Mouse (Mus musculus) myocyte (in vitro differentiated cells): Measurements from ENCODE around the gene Rnf19b. TPM values are rescaled to one million over a fixed set of nuclear protein-coding genes. Genes with fewer than 3 reads are reported as not detected.

Experiments used
- H3K27me3 ChIP-seq: one replicate; pipeline ENCODE4 v1.6.1; 2011; ENCODE audit not compliant: control insufficient read depth, insufficient read depth, insufficient read length
- H3K36me3 ChIP-seq: one replicate; pipeline ENCODE4 v1.6.1; 2011; ENCODE audit not compliant: control insufficient read depth, insufficient read depth
- H3K4me2 ChIP-seq: one replicate; pipeline ENCODE4 v1.6.1; 2011; ENCODE audit warnings: low read depth, control low read depth
- H3K4me3 ChIP-seq: one replicate; pipeline ENCODE4 v1.5.1; 2011; ENCODE audit warnings: mild to moderate bottlenecking, control low read depth, moderate library complexity
- H3K79me2 ChIP-seq: one replicate; pipeline ENCODE4 v1.6.1; 2011; ENCODE audit not compliant: control insufficient read depth, insufficient read depth
- H3ac ChIP-seq: one replicate; pipeline ENCODE4 v1.6.1; 2011; ENCODE audit not compliant: control insufficient read depth, insufficient read length
- CEBPB ChIP-seq: IDR thresholded peaks from 2 replicates; pipeline ENCODE4 v1.6.1; 2011; ENCODE audit warnings: mild to moderate bottlenecking, moderate library complexity; ENCODE audit not compliant: poor library complexity, insufficient read depth, severe bottlenecking
- E2F4 ChIP-seq: IDR thresholded peaks from one replicate; pipeline ENCODE4 v1.6.1; 2011; ENCODE audit warnings: mild to moderate bottlenecking, control low read depth, moderate library complexity; ENCODE audit not compliant: insufficient read depth
- MAX ChIP-seq: IDR thresholded peaks from one replicate; pipeline ENCODE4 v1.6.1; 2011; ENCODE audit warnings: low read depth, mild to moderate bottlenecking, control low read depth
- MYOD1 ChIP-seq, 3 experiments: IDR thresholded peaks; one replicate each; pipeline ENCODE4 v1.6.1; 2011; ENCODE audit warnings: control low read depth in 2 of 3, low read depth in 2 of 3, mild to moderate bottlenecking in 2 of 3, moderate library complexity in 1 of 3; ENCODE audit not compliant: insufficient read length in 2 of 3, control insufficient read depth in 1 of 3
- MYOG ChIP-seq, 3 experiments: IDR thresholded peaks; one replicate each; pipeline ENCODE4 v1.6.1; 2011; ENCODE audit warnings: control low read depth in 2 of 3, low read depth in 2 of 3, mild to moderate bottlenecking in 2 of 3; ENCODE audit not compliant: insufficient read length in 2 of 3, control insufficient read depth in 1 of 3, insufficient read depth in 1 of 3
- POLR2A ChIP-seq: IDR thresholded peaks from one replicate; pipeline ENCODE4 v1.6.1; 2011; ENCODE audit warnings: low read depth, mild to moderate bottlenecking, control low read depth, moderate library complexity; ENCODE audit not compliant: insufficient read length
- POLR2AphosphoS2 ChIP-seq: IDR thresholded peaks from one replicate; pipeline ENCODE4 v1.6.1; 2011; ENCODE audit warnings: low read depth, control low read depth; ENCODE audit not compliant: insufficient read length
- REST ChIP-seq: IDR thresholded peaks from one replicate; pipeline ENCODE4 v1.6.1; 2011; ENCODE audit warnings: mild to moderate bottlenecking, control low read depth, moderate library complexity; ENCODE audit not compliant: insufficient read depth, insufficient read length
- SRF ChIP-seq: IDR thresholded peaks from one replicate; pipeline ENCODE4 v1.6.1; 2011; ENCODE audit warnings: low read depth; ENCODE audit not compliant: control insufficient read depth, insufficient read length
- TCF12 ChIP-seq: IDR thresholded peaks from one replicate; pipeline ENCODE4 v1.6.1; 2011; ENCODE audit warnings: mild to moderate bottlenecking, control low read depth; ENCODE audit not compliant: poor library complexity, insufficient read depth, severe bottlenecking
- TCF3 ChIP-seq: IDR thresholded peaks from one replicate; pipeline ENCODE4 v1.6.1; 2011; ENCODE audit warnings: low read depth, control low read depth; ENCODE audit not compliant: insufficient read length
- USF1 ChIP-seq: IDR thresholded peaks from one replicate; pipeline ENCODE4 v1.6.1; 2011; ENCODE audit warnings: low read depth, mild to moderate bottlenecking, control low read depth, moderate library complexity
- polyA plus RNA-seq: library from polyadenylated mRNA; unstranded; fragments of >200 nt; fragmentation: generic; extraction: Trizol; gene quantifications from one replicate; pipeline ENCODE4 v1.2.1, GENCODE M21; 2012; ENCODE audit warnings: missing spikeins

The Rnf19b gene
- 49.3 TPM for polyA plus RNA-seq

- TF ChIP-seq MAX (no peak), SRF (no peak), MYOG (IDR thresholded peaks at IDR 0.05; ENCODE audit: control insufficient read depth in 1 of 3, insufficient read depth in 1 of 3, insufficient read length in 2 of 3, low read depth in 2 of 3) (peak in 2 of 3 experiments; percentile 10 to 25), MYOD1 (IDR thresholded peaks at IDR 0.05; ENCODE audit: control insufficient read depth in 1 of 3, insufficient read length in 2 of 3, low read depth in 2 of 3) (peak in 1 of 3 experiments; percentile 51)
- peak within 1 kb of the TSS; percentile 69 for H3ac ChIP-seq
- H3K4me3 ChIP-seq: peak within 1 kb of the TSS; percentile 69
- peaks cover 6% of the 10 kb centered on the region for H3K36me3 ChIP-seq
- peaks cover 48% of the 10 kb centered on the region for H3K79me2 ChIP-seq
- H3K27me3 ChIP-seq: no peaks in the 10 kb centered on the region
- peak within 1 kb of the TSS; percentile 98 for H3K4me2 ChIP-seq
These were observed at the start of gene Rnf19b for GRCm38 (mm10) chr4:129058207-129059092. Rnf19b (plus strand) TSS chr4:129058271.

DNA sequence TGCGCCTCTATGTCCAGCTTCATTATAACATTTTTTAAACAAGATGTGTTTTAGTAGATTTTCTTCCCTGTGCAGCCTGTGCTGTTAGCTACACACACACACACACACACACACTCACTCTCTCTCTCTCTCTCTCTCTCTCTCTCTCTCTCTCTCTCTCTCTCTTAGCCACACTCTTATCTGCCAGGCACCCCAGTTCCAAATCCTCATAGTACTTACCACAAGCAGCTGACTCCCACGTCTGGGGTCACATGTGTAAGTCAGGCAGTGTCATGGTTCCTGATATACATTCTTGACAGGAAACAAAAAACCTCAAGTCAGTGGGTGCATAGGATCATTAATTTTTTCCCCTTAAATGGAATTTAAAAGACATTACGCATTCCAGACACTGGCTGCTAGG is 49.4 kb upstream of the Rnf19b start:
- peak; percentile 65 for TF ChIP-seq USF1
- TF ChIP-seq MYOG (IDR thresholded peaks at IDR 0.05; ENCODE audit: control insufficient read depth in 1 of 3, insufficient read depth in 1 of 3, insufficient read length in 2 of 3, low read depth in 2 of 3): peak in 2 of 3 experiments; percentile 40 to 49
- TF ChIP-seq TCF3: peak; percentile 6
- TF ChIP-seq REST: no peak
- no peak for TF ChIP-seq POLR2A
- TF ChIP-seq TCF12: no peak
- no peak for TF ChIP-seq E2F4
- no peak for TF ChIP-seq CEBPB
- TF ChIP-seq MYOD1 (IDR thresholded peaks at IDR 0.05; ENCODE audit: control insufficient read depth in 1 of 3, insufficient read length in 2 of 3, low read depth in 2 of 3): peak in 2 of 3 experiments; percentile 64 to 65
- no peak for TF ChIP-seq POLR2AphosphoS2
- TF ChIP-seq MAX: no peak
- TF ChIP-seq SRF: no peak
- no peak overlapping the region for H3ac ChIP-seq
- H3K4me2 ChIP-seq: peak overlapping the region; percentile 15
- H3K27me3 ChIP-seq: no peaks in the 10 kb centered on the region
- no peak overlapping the region for H3K4me3 ChIP-seq
- peaks cover 9% of the 10 kb centered on the region for H3K36me3 ChIP-seq
- H3K79me2 ChIP-seq: no peaks in the 10 kb centered on the region

DNA sequence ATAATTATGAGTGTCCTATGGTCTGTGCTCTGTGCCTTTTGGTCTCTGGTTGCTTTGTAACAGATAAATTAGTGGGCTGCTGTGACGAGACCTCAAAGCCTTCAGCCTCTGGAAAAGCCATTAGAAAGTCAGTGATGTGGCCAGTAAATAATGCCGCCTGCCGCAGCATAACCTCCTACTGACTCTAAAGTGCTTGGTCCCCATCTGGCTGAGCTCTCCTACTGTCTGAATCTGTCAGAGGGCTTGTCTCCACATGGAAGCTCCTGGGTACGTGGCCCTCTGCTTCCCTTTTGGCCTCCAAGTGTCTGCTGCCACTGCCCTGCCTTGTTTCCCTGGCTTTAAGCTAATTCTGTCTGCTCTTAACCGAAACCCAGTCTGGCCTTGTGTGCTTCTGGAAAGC is 48.5 kb upstream of the Rnf19b start:
- no peaks in the 10 kb centered on the region for H3K79me2 ChIP-seq
- no peaks in the 10 kb centered on the region for H3K27me3 ChIP-seq
- peak overlapping the region; percentile 22 for H3K4me2 ChIP-seq
- H3ac ChIP-seq: no peak overlapping the region
- no peak overlapping the region for H3K4me3 ChIP-seq
- H3K36me3 ChIP-seq: peaks cover 7% of the 10 kb centered on the region
- no peak for TF ChIP-seq TCF3
- TF ChIP-seq MAX: no peak
- no peak for TF ChIP-seq REST
- TF ChIP-seq MYOG (IDR thresholded peaks at IDR 0.05; ENCODE audit: control insufficient read depth in 1 of 3, insufficient read depth in 1 of 3, insufficient read length in 2 of 3, low read depth in 2 of 3): no peak
- TF ChIP-seq SRF: no peak
- TF ChIP-seq E2F4: no peak
- TF ChIP-seq POLR2AphosphoS2: no peak
- TF ChIP-seq POLR2A: no peak
- TF ChIP-seq USF1: no peak
- no peak for TF ChIP-seq CEBPB
- no peak for TF ChIP-seq TCF12

DNA sequence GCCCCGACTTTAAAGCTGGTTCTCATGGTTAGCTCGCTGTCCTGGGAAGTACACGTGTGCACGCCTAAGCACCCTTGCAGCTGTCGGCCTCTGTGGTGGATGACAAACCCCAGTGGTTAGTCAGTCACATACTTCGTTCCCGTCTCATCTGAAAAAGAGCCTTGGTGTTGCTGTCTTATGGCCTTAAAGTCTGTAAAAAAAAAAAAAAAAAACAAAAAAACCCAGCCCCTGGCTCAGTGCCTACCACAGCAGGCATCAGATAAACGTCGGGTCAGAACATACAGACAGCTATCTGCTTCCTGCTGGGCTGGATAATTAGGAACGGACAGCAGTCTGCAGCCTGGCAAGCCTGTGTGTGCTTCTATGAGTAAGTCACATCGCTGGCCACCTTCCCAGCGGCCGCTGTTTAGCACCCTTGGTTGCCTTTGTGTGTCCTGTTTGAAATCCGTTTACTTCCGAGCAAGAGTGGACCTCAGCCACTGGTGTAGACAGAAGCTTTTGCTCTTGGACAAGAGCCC is 46.4 kb upstream of the Rnf19b start:
- H3K36me3 ChIP-seq: no peaks in the 10 kb centered on the region
- no peaks in the 10 kb centered on the region for H3K79me2 ChIP-seq
- peak overlapping the region; percentile 71 for H3K4me2 ChIP-seq
- H3K27me3 ChIP-seq: no peaks in the 10 kb centered on the region
- H3ac ChIP-seq: no peak overlapping the region
- no peak overlapping the region for H3K4me3 ChIP-seq
- TF ChIP-seq MYOD1 (IDR thresholded peaks at IDR 0.05; ENCODE audit: control insufficient read depth in 1 of 3, insufficient read length in 2 of 3, low read depth in 2 of 3) (peak; percentile 90 to 98 (median 97)), MYOG (IDR thresholded peaks at IDR 0.05; ENCODE audit: control insufficient read depth in 1 of 3, insufficient read depth in 1 of 3, insufficient read length in 2 of 3, low read depth in 2 of 3) (peak; percentile 92 to 94 (median 93)), TCF3 (peak; percentile 89), MAX (peak; percentile 20), REST (no peak), E2F4 (no peak), SRF (peak; percentile 20), USF1 (peak; percentile 43), POLR2AphosphoS2 (peak; percentile 27), POLR2A (no peak), TCF12 (peak; percentile 93), CEBPB (no peak)
